Mouse (Mus musculus): Measurements from ENCODE around the gene Snap47.

- TF ChIP-seq CTCF (IDR thresholded peaks at IDR 0.05; ENCODE audit: insufficient read depth, low read length) (no peak), POLR2A (IDR thresholded peaks at IDR 0.05; ENCODE audit: borderline replicate concordance, extremely low read depth, low read depth, low read length) (no peak)
Observed at GRCm38 (mm10) chr11:59384441-59384959, 66.5 kb downstream of the Snap47 start.
